Mouse (Mus musculus) cerebellum, adult 11 months (tissue): ENCODE measurements around the gene Fam173b.

ENCODE experiments used
- DNase-seq: peaks from one replicate; pipeline ENCODE4 v3.0.0; 2022

The Fam173b gene

GRCm38 (mm10) chr15:31636091-31636595, 34.5 kb downstream of the Fam173b start:
- DNase-seq, result no peak

GRCm38 (mm10) chr15:31647225-31647624, 45.6 kb downstream of the Fam173b start:
- no peak for DNase-seq

GRCm38 (mm10) chr15:31647851-31648569, 46.4 kb downstream of the Fam173b start:
- no peak for DNase-seq

- DNase-seq, result no peak
Observed at GRCm38 (mm10) chr15:31649691-31650090, 48.0 kb downstream of the Fam173b start.

- DNase-seq, result no peak
Observed at GRCm38 (mm10) chr15:31650821-31651220, 49.2 kb downstream of the Fam173b start.

- no peak for DNase-seq
Observed at GRCm38 (mm10) chr15:31660133-31660795, 58.6 kb downstream of the Fam173b start.

GRCm38 (mm10) chr15:31660844-31661243, 59.2 kb downstream of the Fam173b start:
- DNase-seq, result no peak

GRCm38 (mm10) chr15:31661802-31662201, 60.1 kb downstream of the Fam173b start:
- no peak for DNase-seq

- DNase-seq, result no peak
Observed at GRCm38 (mm10) chr15:31663074-31663473, 61.4 kb downstream of the Fam173b start.
